Mouse (Mus musculus) natural killer cell, adult 2 months (primary cell): Measurements from ENCODE around the gene 4930430A15Rik.

Source experiments
- DNase-seq, 2 experiments: peaks; one replicate each; pipeline ENCODE4 v3.0.0; 2022; ENCODE audit warnings: low spot score in 2 of 2

Gene 4930430A15Rik

DNA sequence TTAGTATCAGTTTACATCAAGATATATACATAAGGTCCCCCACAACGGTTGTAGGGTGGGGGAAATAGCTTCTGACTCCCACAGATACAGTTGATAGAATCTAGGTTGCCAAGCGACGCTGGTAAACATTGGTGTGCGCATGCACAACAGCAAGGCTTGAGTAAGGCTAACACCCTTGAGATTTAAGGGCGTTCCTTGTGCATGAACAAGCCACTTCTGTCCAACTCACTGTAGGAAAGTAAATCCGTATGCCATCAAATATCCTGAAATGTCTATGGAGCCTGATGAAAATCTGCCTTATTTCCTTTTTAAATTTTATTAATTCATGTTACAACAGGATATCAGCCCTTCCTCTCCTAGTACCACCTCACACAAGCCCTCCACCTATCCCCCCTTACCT lies at the start of gene 4930430A15Rik:
4930430A15Rik (minus strand) TSS at position 101 of the 400 bp plus-strand sequence.
- DNase-seq = no peak

DNA sequence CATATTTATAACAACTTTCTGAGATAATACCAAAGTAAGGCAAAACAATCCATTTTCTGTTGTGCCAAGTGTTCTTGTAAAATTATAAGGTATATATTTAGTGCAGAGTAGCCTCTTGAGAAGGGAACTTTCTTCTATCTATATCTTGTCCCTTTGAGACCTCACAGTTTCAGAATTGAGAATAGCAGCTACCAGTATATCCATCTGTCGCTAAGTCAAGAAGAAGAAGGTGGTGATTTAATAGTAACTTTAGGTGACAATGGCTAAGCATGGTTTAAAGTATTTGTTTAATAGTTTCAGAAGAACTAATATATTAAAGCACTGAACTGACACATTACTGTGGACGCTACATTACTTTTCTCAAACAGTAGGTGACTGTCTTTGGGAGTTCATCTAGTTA lies 44.6 kb upstream of the 4930430A15Rik start, which contains the start of gene Olfr1277:
Olfr1277 (minus strand) TSS at position 101 of the 400 bp plus-strand sequence.
- DNase-seq = no peak

DNA sequence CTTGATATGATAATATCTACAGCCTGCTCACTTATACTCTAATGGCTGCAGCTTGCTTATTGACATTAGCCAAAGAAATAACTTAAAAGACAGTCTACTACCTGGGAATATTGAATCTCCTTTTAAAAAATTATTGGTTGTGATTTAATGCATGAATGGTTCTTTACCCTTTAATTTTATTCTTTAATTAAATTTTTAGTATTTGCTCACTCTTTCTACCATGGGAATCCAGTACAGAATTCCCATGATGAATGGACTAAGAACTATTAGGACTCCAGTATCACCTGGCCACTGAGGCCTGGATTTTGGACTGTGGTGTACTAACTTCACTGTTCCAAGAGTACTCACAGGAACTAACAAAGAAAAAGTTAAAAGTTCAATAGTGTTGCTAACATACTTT lies 24.8 kb upstream of the 4930430A15Rik start, which contains the start of gene Olfr1276:
Olfr1276 (plus strand) TSS at position 301 of the 400 bp plus-strand sequence.
- DNase-seq = no peak

DNA sequence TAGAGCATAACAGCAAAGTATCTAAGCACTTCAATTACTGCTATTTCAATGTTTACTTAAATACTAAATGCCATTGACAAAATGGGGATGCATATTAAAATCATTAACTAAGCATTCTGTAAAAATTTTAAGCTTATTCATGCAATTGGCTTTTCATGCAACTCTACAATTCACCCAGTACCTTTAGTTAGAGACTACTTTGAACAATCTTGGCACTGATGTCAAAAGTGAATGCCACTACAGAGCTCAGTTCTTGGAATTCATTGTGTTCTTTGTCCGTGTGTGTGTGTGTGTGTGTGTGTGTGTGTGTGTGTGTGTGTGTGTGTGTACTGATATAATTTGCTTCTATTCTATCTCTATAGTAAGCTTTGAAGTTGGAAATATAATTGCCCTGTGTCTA lies 5.8 kb upstream of the 4930430A15Rik start, which contains the start of gene Olfr1275:
Olfr1275 (minus strand) TSS at position 101 of the 400 bp plus-strand sequence.
- no peak for DNase-seq

DNA sequence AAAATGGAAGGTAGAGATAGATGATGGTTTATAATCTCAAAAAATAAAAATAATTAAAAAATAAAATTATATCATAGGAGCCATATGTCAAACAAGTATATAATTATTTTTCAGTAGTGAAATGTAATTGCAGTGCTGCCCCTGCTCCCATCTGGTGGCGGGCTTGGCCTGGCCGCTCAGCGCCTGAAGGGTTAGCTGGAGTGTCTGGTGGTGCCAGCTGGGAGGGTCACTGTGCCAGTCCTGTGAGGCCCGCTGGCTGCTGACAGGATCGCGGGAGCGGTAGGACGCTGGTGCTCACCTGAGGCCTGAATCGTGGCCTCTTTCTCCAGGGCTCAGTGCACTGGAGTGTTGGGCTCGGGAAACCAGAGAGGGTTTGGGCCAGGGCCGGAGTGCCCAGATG lies 47.3 kb downstream of the 4930430A15Rik start:
- DNase-seq = no peak

DNA sequence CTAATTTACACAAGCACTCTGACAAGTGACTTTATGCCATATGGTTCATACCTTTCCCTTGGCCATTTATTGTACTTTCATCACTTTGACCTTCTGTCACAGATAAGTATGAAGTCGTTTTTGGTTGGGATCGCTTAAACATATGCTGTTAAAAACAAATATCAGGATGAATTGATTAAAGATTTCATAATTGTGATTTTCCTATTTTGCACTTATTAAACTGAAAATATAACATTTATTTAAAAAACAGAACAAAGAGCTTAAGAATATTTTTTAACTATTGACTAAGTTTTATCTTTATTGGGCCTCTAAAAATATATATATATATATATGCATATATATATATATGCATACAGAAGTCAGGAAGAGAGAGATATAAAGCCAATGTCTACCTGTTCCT lies 76.6 kb downstream of the 4930430A15Rik start, which contains the start of gene Gm15130:
Gm15130 (minus strand) TSS at position 101 of the 400 bp plus-strand sequence.
- no peak for DNase-seq

DNA sequence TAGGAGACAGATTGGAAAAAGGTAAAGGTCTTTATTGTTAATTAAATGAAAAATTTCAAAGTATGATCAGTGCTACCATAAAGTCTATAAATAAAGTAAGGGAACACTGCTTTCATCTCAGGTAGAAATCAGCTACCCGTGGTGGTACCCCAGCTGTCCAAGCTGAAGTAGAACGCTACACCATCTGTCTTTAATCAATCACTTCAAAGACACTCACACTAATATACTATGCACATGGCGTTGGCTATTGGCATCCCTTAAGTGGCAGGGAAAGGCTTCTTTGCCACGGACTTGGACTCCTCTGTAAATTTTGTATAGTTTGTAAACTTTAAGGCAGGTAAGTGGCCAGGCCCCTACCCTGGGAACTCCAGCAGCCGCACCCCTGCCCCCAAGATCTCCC lies 93.7 kb downstream of the 4930430A15Rik start:
- no peak for DNase-seq
